Mouse (Mus musculus) kidney, postnatal 0 days (tissue): ENCODE data around the gene Tmem206. TPM values are rescaled to one million over a fixed set of nuclear protein-coding genes. Genes with fewer than 3 reads are reported as not detected.

Experiments
- ATAC-seq: fragments of 200-750 bp; cut with Nextera tagmentation; replicated peaks from 2 replicates; pipeline ENCODE4 v1.8.0; 2017; ENCODE audit warnings: low read depth, moderate number of reproducible peaks, moderate TSS enrichment, moderate library complexity; ENCODE audit not compliant: low FRiP score
- DNase-seq: peaks from one replicate; pipeline ENCODE4 v3.0.0-alpha.2; 2016; ENCODE audit warnings: low spot score
- H3K27ac ChIP-seq: fragments of 300-500 bp; sonication (generic); 2 replicates; pipeline ENCODE4 v1.5.1; 2014; ENCODE audit warnings: mild to moderate bottlenecking
- H3K27me3 ChIP-seq: fragments of 300-500 bp; sonication (generic); 2 replicates; pipeline ENCODE4 v1.6.1; 2014; ENCODE audit warnings: low read length, mixed read lengths; ENCODE audit not compliant: insufficient read depth
- H3K36me3 ChIP-seq: fragments of 300-500 bp; sonication (generic); 2 replicates; pipeline ENCODE4 v1.6.1; 2014; ENCODE audit warnings: low read length, mixed read lengths; ENCODE audit not compliant: insufficient read depth
- H3K4me1 ChIP-seq: fragments of 300-500 bp; sonication (generic); replicated peaks from 2 replicates; pipeline ENCODE4 v1.6.1; 2014; ENCODE audit warnings: antibody characterized with exemption, low read length, mixed read lengths; ENCODE audit not compliant: insufficient read depth
- H3K4me2 ChIP-seq: fragments of 300-500 bp; sonication (generic); 2 replicates; pipeline ENCODE4 v1.6.1; 2014; ENCODE audit warnings: mild to moderate bottlenecking, low read length, moderate library complexity, mixed read lengths
- H3K4me3 ChIP-seq: fragments of 300-500 bp; sonication (generic); replicated peaks from 2 replicates; pipeline ENCODE4 v1.5.1; 2014; ENCODE audit warnings: low read depth, low read length
- H3K9ac ChIP-seq: fragments of 300-500 bp; sonication (generic); 2 replicates; pipeline ENCODE4 v1.6.1; 2014; ENCODE audit warnings: low read depth, low read length
- H3K9me3 ChIP-seq: fragments of 300-500 bp; sonication (generic); replicated peaks from 2 replicates; pipeline ENCODE4 v1.6.1; 2016; ENCODE audit warnings: low read length, inconsistent platforms, mixed read lengths
- CTCF ChIP-seq: IDR thresholded peaks from 2 replicates; pipeline ENCODE4 v1.5.1; 2016; ENCODE audit warnings: antibody characterized with exemption, low read depth, mild to moderate bottlenecking, moderate library complexity
- WGBS: fragments of 180-500 bp; shearing (Covaris S2); extraction: QIAGEN DNeasy Blood & Tissue Kit; methylation state at CpG from one replicate; pipeline ENCODE4 v1.1.7; 2014; 5-methylcytosine and 5-hydroxymethylcytosine counted together
- polyA plus RNA-seq: library from polyadenylated mRNA; unstranded; fragments of >200 nt; fragmentation: Nextera tagmentation; extraction: Ambion mirVana; gene quantifications from 2 replicates; pipeline ENCODE4 v1.2.1, GENCODE M21; 2015

Gene Tmem206
- polyA plus RNA-seq, 1 experiment from 2014 or later, result 19.7 TPM

DNA sequence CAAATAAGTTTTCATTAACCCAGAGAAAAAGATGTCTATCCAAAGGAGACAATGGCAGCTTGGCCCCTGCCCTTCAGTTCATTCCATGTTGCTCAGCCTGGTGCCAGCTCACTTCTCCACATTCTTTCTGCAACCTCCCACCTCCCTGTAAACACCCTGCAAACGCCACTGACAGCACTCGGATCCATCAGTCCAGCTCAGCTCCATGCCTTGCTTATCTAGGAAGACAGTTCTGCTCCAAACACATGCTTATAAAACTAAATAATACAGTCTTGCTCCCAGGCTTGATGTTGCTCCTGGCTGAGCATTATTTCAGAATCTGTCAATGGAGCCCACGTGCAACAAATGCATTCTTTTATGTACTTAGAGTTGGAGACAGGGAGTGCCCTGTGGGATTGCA is 29.9 kb upstream of the Tmem206 start:
- H3K4me1 ChIP-seq, result peaks cover 4% of the 10 kb centered on the region; the same call in 1 of the 2 replicates
- no peak overlapping the region for H3K27ac ChIP-seq
- WGBS, result 31% methylated on average over 3 of the region's 3 CpGs
- no peak overlapping the region for H3K9ac ChIP-seq
- H3K9me3 ChIP-seq, result no peaks in the 10 kb centered on the region
- no peak overlapping the region for H3K4me3 ChIP-seq
- no peak overlapping the region for H3K4me2 ChIP-seq
- DNase-seq, result no peak
- no peaks in the 10 kb centered on the region for H3K27me3 ChIP-seq
- no peak for ATAC-seq
- no peak for TF ChIP-seq CTCF
- no peaks in the 10 kb centered on the region for H3K36me3 ChIP-seq

DNA sequence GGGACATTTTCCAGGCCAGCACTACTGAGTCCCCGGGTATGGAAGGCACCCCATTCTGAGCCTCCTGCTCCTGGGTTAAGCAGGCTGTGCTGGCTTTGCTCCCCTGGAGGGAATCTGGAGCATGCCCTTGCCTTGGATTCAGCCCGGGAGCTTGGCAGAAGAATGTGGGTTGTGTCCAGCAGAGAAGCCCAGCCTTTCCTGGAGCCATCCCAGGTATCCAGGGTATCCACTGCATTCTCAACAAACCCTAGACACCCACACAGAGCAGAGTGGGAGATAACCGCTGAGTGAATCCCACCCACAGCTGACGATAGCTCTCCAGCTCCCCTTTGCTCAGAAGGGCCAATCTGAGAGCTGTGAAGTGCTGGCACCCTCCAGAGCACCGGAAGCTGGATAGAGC is 29.3 kb upstream of the Tmem206 start:
- Histone ChIP-seq H3K36me3 (no peaks in the 10 kb centered on the region), H3K4me1 (peaks cover 4% of the 10 kb centered on the region; the same call in 1 of the 2 replicates), H3K9me3 (no peaks in the 10 kb centered on the region), H3K27me3 (no peaks in the 10 kb centered on the region), H3K4me2 (no peak overlapping the region), H3K4me3 (no peak overlapping the region), H3K9ac (no peak overlapping the region), H3K27ac (no peak overlapping the region)
- no peak for ATAC-seq
- 62% methylated on average over 5 of the region's 5 CpGs for WGBS
- DNase-seq, result no peak
- no peak for TF ChIP-seq CTCF

DNA sequence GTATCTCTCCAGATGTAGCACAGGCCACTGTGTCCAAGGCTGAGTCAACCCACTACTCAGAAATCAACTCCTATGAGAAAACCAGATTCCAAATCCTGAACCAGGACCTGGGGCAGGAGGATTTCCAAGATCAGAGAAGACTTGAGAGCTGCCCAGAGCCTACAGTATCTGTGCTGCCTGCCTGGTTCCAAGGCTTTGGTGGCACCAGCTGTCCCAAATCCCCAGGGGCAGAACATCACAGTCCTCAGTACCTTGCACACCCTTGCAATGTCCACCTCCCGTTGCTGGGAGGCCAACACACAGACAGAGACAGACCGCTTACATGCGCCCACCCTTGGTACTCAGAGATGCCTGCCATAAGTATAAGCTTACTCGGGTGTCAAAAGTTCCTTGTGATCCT is 27.4 kb upstream of the Tmem206 start:
- Histone ChIP-seq H3K4me1 (peaks cover 4% of the 10 kb centered on the region; the same call in 1 of the 2 replicates), H3K4me2 (no peak overlapping the region), H3K9me3 (no peaks in the 10 kb centered on the region), H3K9ac (no peak overlapping the region), H3K27ac (no peak overlapping the region), H3K4me3 (no peak overlapping the region), H3K27me3 (no peaks in the 10 kb centered on the region), H3K36me3 (no peaks in the 10 kb centered on the region)
- ATAC-seq, result no peak
- no peak for DNase-seq
- no peak for TF ChIP-seq CTCF
- WGBS, result 87% methylated on average over 4 of the region's 4 CpGs

DNA sequence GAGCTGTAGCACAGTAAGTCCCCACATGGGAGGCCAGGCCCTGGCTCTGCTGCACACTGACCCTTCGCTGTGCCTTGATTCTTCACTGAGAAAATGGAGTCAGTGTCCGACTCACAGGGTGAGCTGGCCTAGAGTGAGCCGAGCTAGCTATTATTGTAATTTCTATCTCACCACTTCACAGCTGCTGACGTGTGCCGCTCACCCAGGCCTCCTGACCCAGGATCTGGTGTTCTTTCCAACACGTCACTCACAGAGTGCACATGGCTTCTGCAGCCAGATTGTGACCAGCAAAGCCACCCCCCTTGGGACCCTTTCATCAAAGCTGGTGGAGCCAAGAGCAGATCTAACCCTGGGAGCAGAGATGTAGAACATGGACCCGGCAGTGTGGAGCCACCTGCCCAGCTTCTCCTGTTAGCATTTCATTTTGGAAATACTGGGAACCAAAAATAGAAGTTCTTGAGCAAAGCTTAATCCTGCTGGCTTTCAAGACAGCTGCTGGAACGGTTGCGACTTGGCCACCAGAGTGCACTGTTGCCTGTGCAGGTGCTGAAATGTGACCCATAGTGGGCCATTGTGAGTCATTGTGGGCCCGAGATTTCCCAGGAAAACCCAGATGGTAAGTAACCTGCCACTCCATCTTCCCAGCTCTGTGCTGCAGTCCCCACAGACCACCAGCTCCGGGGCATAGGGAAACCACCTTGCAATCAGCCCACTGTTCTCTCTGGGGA is 26.3 kb upstream of the Tmem206 start:
- TF ChIP-seq CTCF, result peak; percentile 82
- H3K4me3 ChIP-seq, result no peak overlapping the region
- ATAC-seq (no peak; the same call in 1 of the 2 replicates), DNase-seq (peak; percentile 63)
- H3K9ac ChIP-seq, result no peak overlapping the region
- H3K4me2 ChIP-seq, result no peak overlapping the region
- no peak overlapping the region for H3K27ac ChIP-seq
- no peaks in the 10 kb centered on the region for H3K36me3 ChIP-seq
- 44% methylated on average over 11 of the region's 11 CpGs for WGBS
- no peaks in the 10 kb centered on the region for H3K27me3 ChIP-seq
- no peaks in the 10 kb centered on the region for H3K9me3 ChIP-seq
- no peaks in the 10 kb centered on the region for H3K4me1 ChIP-seq

DNA sequence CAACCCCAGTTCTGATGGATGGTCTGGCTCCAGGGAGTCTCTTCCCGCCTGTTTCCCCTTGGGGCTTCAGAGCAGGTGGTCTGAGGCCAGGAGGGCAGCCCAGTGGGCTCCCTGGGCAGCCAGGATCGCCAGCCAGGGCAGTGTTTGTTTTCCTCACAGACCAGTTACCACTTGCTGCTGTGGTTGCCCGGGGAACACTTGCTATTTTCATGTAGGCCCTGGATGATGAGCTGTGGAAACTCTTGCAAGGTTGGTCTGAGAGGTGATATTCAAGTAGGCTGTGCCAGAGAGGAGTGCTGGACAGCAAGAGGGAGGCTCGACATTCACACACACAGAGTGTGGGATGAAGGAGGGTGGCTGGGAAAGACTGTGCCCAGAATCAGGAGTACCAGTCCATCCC is 23.8 kb upstream of the Tmem206 start:
- Histone ChIP-seq H3K9me3 (no peaks in the 10 kb centered on the region), H3K4me2 (no peak overlapping the region), H3K4me3 (no peak overlapping the region), H3K4me1 (no peaks in the 10 kb centered on the region), H3K9ac (no peak overlapping the region), H3K36me3 (no peaks in the 10 kb centered on the region), H3K27me3 (no peaks in the 10 kb centered on the region), H3K27ac (no peak overlapping the region)
- ATAC-seq (no peak), DNase-seq (no peak)
- TF ChIP-seq CTCF, result no peak
- 31% methylated on average over 4 of the region's 4 CpGs for WGBS

DNA sequence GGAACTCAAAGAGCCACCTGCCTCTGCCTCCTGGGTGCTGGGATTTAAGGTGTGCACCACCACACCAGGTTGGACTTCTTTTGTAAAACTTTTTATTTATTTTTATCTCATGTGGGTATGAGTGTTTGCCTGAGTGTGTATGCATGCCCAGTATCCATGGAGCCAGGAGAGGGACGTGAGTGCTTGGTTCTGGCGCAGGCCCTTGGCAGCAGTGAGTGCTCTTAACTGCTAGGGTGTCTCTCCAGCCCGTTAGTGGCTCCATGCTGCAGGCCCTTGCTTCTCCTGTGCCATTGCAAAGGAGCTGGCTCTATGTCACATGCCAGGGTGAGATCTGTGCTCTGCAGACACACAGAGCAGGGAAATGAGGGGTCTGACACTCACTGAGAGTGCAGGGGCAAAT is 22.0 kb upstream of the Tmem206 start:
- Histone ChIP-seq H3K9ac (no peak overlapping the region), H3K4me1 (no peaks in the 10 kb centered on the region), H3K36me3 (no peaks in the 10 kb centered on the region), H3K4me3 (no peak overlapping the region), H3K27me3 (no peaks in the 10 kb centered on the region), H3K9me3 (no peaks in the 10 kb centered on the region), H3K27ac (no peak overlapping the region), H3K4me2 (no peak overlapping the region)
- DNase-seq (no peak), ATAC-seq (no peak)
- WGBS, result 78% methylated on average over 3 of the region's 3 CpGs
- TF ChIP-seq CTCF, result no peak

DNA sequence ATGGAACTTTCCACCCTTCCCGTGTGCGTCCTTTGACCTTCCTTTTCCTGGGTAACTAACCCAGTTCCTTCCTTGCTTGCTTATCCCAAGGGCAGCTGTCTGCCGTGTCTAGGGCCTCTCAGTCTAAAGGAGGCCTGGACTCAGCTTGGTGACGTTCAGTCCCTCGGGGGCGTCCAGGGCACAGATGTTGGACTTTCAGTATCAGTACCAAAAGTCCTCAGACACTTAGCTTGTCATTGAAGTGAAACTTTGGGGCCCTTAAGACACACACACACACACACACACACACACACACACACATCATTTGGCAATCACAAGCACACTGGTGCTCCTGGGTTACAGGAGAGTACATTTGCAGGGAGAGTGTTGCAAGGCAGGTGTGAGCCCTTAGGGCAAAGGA is 21.5 kb upstream of the Tmem206 start:
- Histone ChIP-seq H3K9ac (no peak overlapping the region), H3K9me3 (no peaks in the 10 kb centered on the region), H3K27ac (no peak overlapping the region), H3K4me2 (no peak overlapping the region), H3K36me3 (no peaks in the 10 kb centered on the region), H3K4me3 (no peak overlapping the region), H3K27me3 (no peaks in the 10 kb centered on the region), H3K4me1 (no peaks in the 10 kb centered on the region)
- no peak for TF ChIP-seq CTCF
- no peak for ATAC-seq
- 67% methylated on average over 6 of the region's 6 CpGs for WGBS
- DNase-seq, result no peak
